Mouse (Mus musculus): ENCODE measurements around the gene Klhl1.

DNA sequence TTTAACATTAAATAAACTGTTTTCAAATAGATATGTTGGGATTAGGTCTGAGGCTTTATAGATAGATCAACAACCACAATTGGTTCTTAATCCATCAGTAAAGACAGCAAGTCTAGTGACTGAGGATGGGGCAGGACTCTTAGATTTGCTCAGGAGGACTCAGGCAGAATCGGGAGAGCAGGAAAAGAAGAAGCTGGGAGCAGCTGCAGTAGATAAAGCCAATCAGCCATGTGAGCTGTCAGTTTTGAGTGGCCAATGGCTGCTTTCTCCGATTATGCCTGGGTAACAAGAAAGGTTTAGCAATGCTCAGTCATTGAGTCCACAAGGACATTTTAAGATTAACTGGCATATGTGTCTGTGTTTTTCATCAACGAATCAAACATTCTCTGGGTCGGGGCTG is 187.8 kb downstream of the Klhl1 start:
- TF ChIP-seq CTCF (IDR thresholded peaks at IDR 0.05; ENCODE audit: low read depth, low read length) (no peak), GATA1 (IDR thresholded peaks at IDR 0.05; ENCODE audit: borderline replicate concordance, low read length) (no peak), POLR2AphosphoS5 (IDR thresholded peaks at IDR 0.05; ENCODE audit: insufficient replicate concordance, low read depth, low read length) (no peak), TAL1 (conservative IDR thresholded peaks at IDR 0.05; ENCODE audit: low read depth, low read length) (no peak)
